In genomic region chr2:79865275-79865999, GRCm38 (mm10) we compare ENCODE assay signal across 8 mouse cellular contexts.
DNase-seq lines count a peak whose midpoint lies in the region; ATAC-seq and TF ChIP-seq lines count a peak whose summit lies in the region.

No protein-coding gene starts in this region.

- no peaks in the 10 kb centered on the region for H3K27me3 ChIP-seq in Patski
- H3K27me3 ChIP-seq in embryonic facial prominence, embryonic 11.5 days (ENCODE audit: control insufficient read depth, insufficient read depth, low read length) = no peaks in the 10 kb centered on the region
- no peaks in the 10 kb centered on the region for H3K27me3 ChIP-seq in hindbrain, embryonic 14.5 days (ENCODE audit: control insufficient read depth, insufficient read depth, low read length)

- no peaks in the 10 kb centered on the region for H3K36me3 ChIP-seq in embryonic facial prominence, embryonic 11.5 days (replicated peaks; ENCODE audit: control insufficient read depth, insufficient read depth, low read depth, low read length)
- no peaks in the 10 kb centered on the region for H3K36me3 ChIP-seq in hindbrain, embryonic 14.5 days (replicated peaks; ENCODE audit: control insufficient read depth, insufficient read depth)

- H3K4me2 ChIP-seq in embryonic facial prominence, embryonic 11.5 days (ENCODE audit: low read depth, low read length) = no peak overlapping the region
- H3K4me2 ChIP-seq in hindbrain, embryonic 14.5 days (replicated peaks) = no peak overlapping the region

- H3K4me1 ChIP-seq in embryonic facial prominence, embryonic 11.5 days (ENCODE audit: control insufficient read depth, insufficient read depth, low read length) = no peaks in the 10 kb centered on the region
- H3K4me1 ChIP-seq in hindbrain, embryonic 14.5 days (replicated peaks; ENCODE audit: control insufficient read depth, insufficient read depth, low read length) = no peaks in the 10 kb centered on the region

- no peak for DNase-seq in frontal cortex, postnatal 14 days (ENCODE audit: low spot score in 2 of 2)
- DNase-seq in Patski (ENCODE audit: low read depth, low spot score) = peak; percentile 10
- peak; percentile 83 for DNase-seq in embryonic facial prominence, embryonic 11.5 days (ENCODE audit: low spot score)
- peak; percentile 91 for DNase-seq in hindbrain, embryonic 14.5 days (ENCODE audit: low spot score)
- DNase-seq in layer of hippocampus, postnatal 10 days (ENCODE audit: low spot score in 2 of 2) = peak; percentile 21 to 32
- DNase-seq in mesoderm, embryonic 11.5 days (ENCODE audit: low read depth, low spot score) = peak; percentile 81
- peak; percentile 13 for DNase-seq in yolk sac, embryonic 10.5 days (ENCODE audit: low spot score)

- peak; percentile 76 for TF ChIP-seq CTCF in Patski (IDR thresholded peaks at IDR 0.05)

- 43% methylated on average over 9 of the region's 9 CpGs for WGBS in embryonic facial prominence, embryonic 11.5 days
- WGBS in hindbrain, embryonic 14.5 days = 44% methylated on average over 9 of the region's 9 CpGs

- no peak overlapping the region for H3K9ac ChIP-seq in embryonic facial prominence, embryonic 11.5 days (replicated peaks; ENCODE audit: low read length)
- H3K9ac ChIP-seq in hindbrain, embryonic 14.5 days = no peak overlapping the region

- no peaks in the 10 kb centered on the region for H3K9me3 ChIP-seq in embryonic facial prominence, embryonic 11.5 days (replicated peaks; ENCODE audit: control insufficient read depth, low read length)
- H3K9me3 ChIP-seq in hindbrain, embryonic 14.5 days (ENCODE audit: control insufficient read depth, low read length) = no peaks in the 10 kb centered on the region

- no peak overlapping the region for H3K27ac ChIP-seq in embryonic facial prominence, embryonic 11.5 days (replicated peaks; ENCODE audit: low read depth, low read length)
- H3K27ac ChIP-seq in hindbrain, embryonic 14.5 days = no peak overlapping the region

- H3K4me3 ChIP-seq in embryonic facial prominence, embryonic 11.5 days (ENCODE audit: low read depth, low read length) = no peak overlapping the region
- H3K4me3 ChIP-seq in hindbrain, embryonic 14.5 days (replicated peaks; ENCODE audit: low read length) = no peak overlapping the region

- CTCF ChIA-PET in Patski (lab: Charles Lee) = interaction anchor here (0.6 to 8.9 kb wide), 14 partner anchors 10 to 482 kb away, joined by 3 to 89 read pairs (median 3); partner anchors contain the start of gene Pde1a

- POLR2A ChIA-PET in Patski (lab: Charles Lee) = interaction anchor here (0.6 kb wide), 1 partner anchor 172 kb away, joined by 4 read pairs; no protein-coding TSS in a partner anchor

- ATAC-seq in frontal cortex, adult (ENCODE audit: low TSS enrichment) = peak; percentile 81
- no peak for ATAC-seq in Patski
- peak; percentile 83; the same call in 1 of the 2 replicates for ATAC-seq in embryonic facial prominence, embryonic 11.5 days (replicated peaks; ENCODE audit: insufficient number of reproducible peaks, low FRiP score, low TSS enrichment, low read depth)
- ATAC-seq in hindbrain, embryonic 14.5 days (ENCODE audit: low FRiP score) = peak; percentile 79

- in situ Hi-C loops in Patski (cut with MboI; ENCODE audit: low pct_unique_long_range_greater_than_20kb) = no loop called here

Comparison
In these comparisons a context has a peak if more than half of its experiments do, and no peak if none do; other contexts are left out.
1. DNase-seq: peak in Patski (single experiment), embryonic facial prominence, embryonic 11.5 days (single experiment), hindbrain, embryonic 14.5 days (single experiment), layer of hippocampus, postnatal 10 days (2 of 2), mesoderm, embryonic 11.5 days (single experiment) and yolk sac, embryonic 10.5 days (single experiment); none in frontal cortex, postnatal 14 days (0 of 2).